Mouse (Mus musculus): Measurements from ENCODE around the gene Syt9. TPM values are rescaled to one million over a fixed set of nuclear protein-coding genes. Genes with fewer than 3 reads are reported as not detected.

The Syt9 gene
- polyA plus RNA-seq, 1 experiment from 2014 or later: 1.7 TPM

GRCm38 (mm10) chr7:107362634-107363033 is 7.9 kb upstream of the Syt9 start:
- Histone ChIP-seq H3K27me3 (ENCODE audit: insufficient read depth, low read length) (no peaks in the 10 kb centered on the region), H3K4me2 (no peak overlapping the region), H3K36me3 (ENCODE audit: insufficient read depth) (no peaks in the 10 kb centered on the region), H3K9me3 (ENCODE audit: low read depth, low read length) (no peaks in the 10 kb centered on the region), H3K4me3 (ENCODE audit: low read depth, low read length) (no peak overlapping the region), H3K9ac (no peak overlapping the region), H3K27ac (ENCODE audit: low read depth) (no peak overlapping the region), H3K4me1 (ENCODE audit: insufficient read depth) (no peaks in the 10 kb centered on the region)
- 78% methylated on average over 3 of the region's 3 CpGs for WGBS
- DNase-seq: no peak
- no peak for TF ChIP-seq CTCF (IDR thresholded peaks at IDR 0.05; ENCODE audit: low read depth)
- no peak for ATAC-seq (ENCODE audit: insufficient read depth)

DNA sequence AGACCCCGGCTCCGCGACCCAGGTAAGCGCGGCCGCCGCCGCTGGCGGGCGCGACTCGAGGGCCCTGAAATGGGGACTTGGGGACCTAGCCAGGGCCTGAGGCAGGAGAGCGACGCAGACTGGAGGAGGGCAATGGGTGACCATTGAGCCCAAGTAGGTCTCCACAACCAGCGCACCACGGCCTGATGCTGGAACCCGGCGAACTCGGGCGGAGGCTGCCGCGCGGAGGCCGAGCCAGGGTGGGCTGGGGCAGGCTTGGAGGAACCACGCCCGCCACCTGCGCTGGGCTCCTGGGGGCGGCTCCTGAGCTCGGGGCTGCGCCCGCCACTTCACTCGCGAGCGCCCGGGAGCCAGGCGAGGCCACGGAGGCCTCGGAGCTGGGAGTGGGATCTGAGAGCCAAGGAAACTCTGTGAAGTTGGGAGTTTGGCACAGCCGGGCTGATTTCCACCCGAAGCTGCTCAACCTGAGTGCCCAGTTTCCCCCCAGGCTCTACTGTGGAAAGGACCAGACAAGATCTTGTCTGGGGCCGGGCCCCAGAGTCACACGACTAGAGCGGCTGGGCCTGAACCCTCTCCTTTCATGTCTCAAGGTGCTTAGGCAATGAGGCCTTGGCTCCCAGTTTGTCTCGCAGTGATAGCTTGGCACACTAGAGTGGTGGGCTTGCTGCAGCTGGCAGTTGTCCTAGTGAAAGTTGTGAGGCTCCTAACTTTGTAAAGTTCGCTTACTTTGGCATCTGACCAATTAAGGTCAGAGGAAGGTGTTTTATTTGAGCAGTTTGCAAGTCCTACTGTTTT is 795 bp downstream of the Syt9 start:
- Histone ChIP-seq H3K4me3 (ENCODE audit: low read depth, low read length) (peak overlapping the region; percentile 62), H3K27ac (ENCODE audit: low read depth) (no peak overlapping the region), H3K4me2 (peak overlapping the region; percentile 98), H3K27me3 (ENCODE audit: insufficient read depth, low read length) (peaks cover 38% of the 10 kb centered on the region), H3K9me3 (ENCODE audit: low read depth, low read length) (no peaks in the 10 kb centered on the region), H3K4me1 (ENCODE audit: insufficient read depth) (no peaks in the 10 kb centered on the region), H3K9ac (peak overlapping the region; percentile 50), H3K36me3 (ENCODE audit: insufficient read depth) (no peaks in the 10 kb centered on the region)
- no peak for TF ChIP-seq CTCF (IDR thresholded peaks at IDR 0.05; ENCODE audit: low read depth)
- DNase-seq (peak; percentile 29), ATAC-seq (ENCODE audit: insufficient read depth) (peak; percentile 55)
- 2% methylated on average over 45 of the region's 45 CpGs for WGBS

GRCm38 (mm10) chr7:107380562-107380961 is 10.0 kb downstream of the Syt9 start:
- Histone ChIP-seq H3K9ac (no peak overlapping the region), H3K27me3 (ENCODE audit: insufficient read depth, low read length) (no peaks in the 10 kb centered on the region), H3K27ac (ENCODE audit: low read depth) (no peak overlapping the region), H3K4me3 (ENCODE audit: low read depth, low read length) (no peak overlapping the region), H3K9me3 (ENCODE audit: low read depth, low read length) (no peaks in the 10 kb centered on the region), H3K4me1 (ENCODE audit: insufficient read depth) (no peaks in the 10 kb centered on the region), H3K4me2 (no peak overlapping the region), H3K36me3 (ENCODE audit: insufficient read depth) (no peaks in the 10 kb centered on the region)
- ATAC-seq (ENCODE audit: insufficient read depth) (no peak), DNase-seq (no peak)
- WGBS: 83% methylated on average over 5 of the region's 5 CpGs
- no peak for TF ChIP-seq CTCF (IDR thresholded peaks at IDR 0.05; ENCODE audit: low read depth)

GRCm38 (mm10) chr7:107389604-107390003 is 19.1 kb downstream of the Syt9 start:
- no peak for ATAC-seq (ENCODE audit: insufficient read depth)
- no peak for DNase-seq

GRCm38 (mm10) chr7:107392749-107393148 is 22.2 kb downstream of the Syt9 start:
- no peaks in the 10 kb centered on the region for H3K36me3 ChIP-seq (ENCODE audit: insufficient read depth)
- no peak overlapping the region for H3K27ac ChIP-seq (ENCODE audit: low read depth)
- no peaks in the 10 kb centered on the region for H3K9me3 ChIP-seq (ENCODE audit: low read depth, low read length)
- H3K9ac ChIP-seq: no peak overlapping the region
- H3K4me2 ChIP-seq: no peak overlapping the region
- H3K4me3 ChIP-seq (ENCODE audit: low read depth, low read length): no peak overlapping the region
- WGBS: 40% methylated on average over 2 of the region's 2 CpGs
- no peaks in the 10 kb centered on the region for H3K4me1 ChIP-seq (ENCODE audit: insufficient read depth)
- no peak for TF ChIP-seq CTCF (IDR thresholded peaks at IDR 0.05; ENCODE audit: low read depth)
- no peaks in the 10 kb centered on the region for H3K27me3 ChIP-seq (ENCODE audit: insufficient read depth, low read length)
- DNase-seq (peak; percentile 75), ATAC-seq (ENCODE audit: insufficient read depth) (no peak)

More at GRCm38 (mm10) chr7:107389604-107390003, 19.1 kb downstream of the Syt9 start:
- H3K36me3 ChIP-seq (ENCODE audit: insufficient read depth): no peaks in the 10 kb centered on the region
- no peak overlapping the region for H3K27ac ChIP-seq (ENCODE audit: low read depth)
- no peak overlapping the region for H3K4me2 ChIP-seq
- H3K4me1 ChIP-seq (ENCODE audit: insufficient read depth): no peaks in the 10 kb centered on the region
- no peaks in the 10 kb centered on the region for H3K27me3 ChIP-seq (ENCODE audit: insufficient read depth, low read length)
- no peak for TF ChIP-seq CTCF (IDR thresholded peaks at IDR 0.05; ENCODE audit: low read depth)
- no peak overlapping the region for H3K4me3 ChIP-seq (ENCODE audit: low read depth, low read length)
- no peaks in the 10 kb centered on the region for H3K9me3 ChIP-seq (ENCODE audit: low read depth, low read length)
- H3K9ac ChIP-seq: no peak overlapping the region

DNA sequence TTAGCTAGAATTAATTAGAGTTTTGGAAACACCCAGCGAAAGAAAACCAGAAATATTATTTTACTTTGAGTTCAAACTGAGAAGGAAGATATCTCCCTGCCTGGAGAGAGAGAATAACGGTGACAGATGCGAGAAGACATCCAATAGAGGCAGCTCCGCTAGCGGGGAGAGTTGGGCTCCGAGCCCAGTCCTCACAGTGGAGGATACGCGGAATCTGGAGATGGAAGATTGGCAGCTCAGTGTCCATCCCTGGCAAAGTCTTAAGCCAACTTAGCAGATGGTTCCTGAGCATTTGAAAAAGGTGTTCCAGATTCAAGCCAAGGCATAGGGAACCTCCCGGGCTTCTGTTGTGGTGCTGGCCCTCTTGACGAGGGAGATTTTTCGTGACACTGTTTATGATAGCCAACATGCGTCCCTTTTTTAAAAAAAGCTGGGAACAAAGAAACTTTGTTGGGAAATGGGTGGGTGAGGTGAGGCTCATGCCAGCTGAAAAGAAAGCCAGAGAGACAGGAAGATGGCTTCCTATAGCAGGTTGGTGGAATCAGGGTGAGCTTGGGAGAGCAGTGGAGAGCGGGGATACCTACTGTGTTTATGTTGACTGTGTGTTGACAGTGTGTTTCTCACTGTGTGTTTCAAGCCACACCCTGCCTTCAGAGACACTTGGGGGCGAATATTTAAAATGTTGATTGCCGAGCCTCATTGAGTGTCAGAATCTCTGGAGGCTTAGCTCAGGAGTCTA is 29.7 kb downstream of the Syt9 start:
- no peak overlapping the region for H3K4me2 ChIP-seq
- ATAC-seq (ENCODE audit: insufficient read depth) (no peak), DNase-seq (no peak)
- WGBS: 84% methylated on average over 15 of the region's 15 CpGs
- H3K4me1 ChIP-seq (ENCODE audit: insufficient read depth): no peaks in the 10 kb centered on the region
- no peak overlapping the region for H3K27ac ChIP-seq (ENCODE audit: low read depth)
- H3K9me3 ChIP-seq (ENCODE audit: low read depth, low read length): no peaks in the 10 kb centered on the region
- no peak overlapping the region for H3K9ac ChIP-seq
- no peak for TF ChIP-seq CTCF (IDR thresholded peaks at IDR 0.05; ENCODE audit: low read depth)
- H3K4me3 ChIP-seq (ENCODE audit: low read depth, low read length): no peak overlapping the region
- H3K36me3 ChIP-seq (ENCODE audit: insufficient read depth): no peaks in the 10 kb centered on the region
- no peaks in the 10 kb centered on the region for H3K27me3 ChIP-seq (ENCODE audit: insufficient read depth, low read length)

DNA sequence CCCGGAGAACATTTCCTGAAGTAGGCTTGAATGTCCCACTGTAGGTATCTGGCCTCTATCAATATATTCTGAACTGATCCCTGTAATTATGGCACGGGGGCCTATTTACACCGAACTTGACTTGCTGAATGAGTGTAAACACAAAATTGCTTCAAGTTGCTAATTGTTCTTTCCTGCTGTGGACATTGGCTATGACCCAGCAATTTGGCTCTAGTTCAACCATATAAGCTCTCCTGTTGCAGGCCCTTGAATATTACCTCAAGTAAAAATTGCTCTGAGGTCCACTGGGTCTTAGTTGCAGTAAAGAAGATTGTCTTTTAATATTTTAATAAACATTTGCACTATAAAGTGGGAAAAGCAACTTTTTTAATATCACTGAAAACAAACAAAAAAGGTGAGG is 32.7 kb downstream of the Syt9 start:
- no peak for TF ChIP-seq CTCF (IDR thresholded peaks at IDR 0.05; ENCODE audit: low read depth)
- no peaks in the 10 kb centered on the region for H3K27me3 ChIP-seq (ENCODE audit: insufficient read depth, low read length)
- H3K4me3 ChIP-seq (ENCODE audit: low read depth, low read length): no peak overlapping the region
- H3K9ac ChIP-seq: no peak overlapping the region
- H3K4me1 ChIP-seq (ENCODE audit: insufficient read depth): no peaks in the 10 kb centered on the region
- 74% methylated on average over 3 of the region's 3 CpGs for whole genome bisulfite sequencing
- no peak for ATAC-seq (ENCODE audit: insufficient read depth)
- no peaks in the 10 kb centered on the region for H3K9me3 ChIP-seq (ENCODE audit: low read depth, low read length)
- no peak overlapping the region for H3K27ac ChIP-seq (ENCODE audit: low read depth)
- no peaks in the 10 kb centered on the region for H3K36me3 ChIP-seq (ENCODE audit: insufficient read depth)
- H3K4me2 ChIP-seq: no peak overlapping the region
- no peak for DNase-seq
